Mouse (Mus musculus) right cerebral cortex, postnatal 36 days (tissue): ENCODE measurements around the gene Olfr721-ps1.

Experiments
- DNase-seq, 2 experiments: peaks; one replicate each; pipeline ENCODE4 v3.0.0; 2022; ENCODE audit warnings: low spot score in 2 of 2, mixed read lengths in 1 of 2

Gene Olfr721-ps1

DNA sequence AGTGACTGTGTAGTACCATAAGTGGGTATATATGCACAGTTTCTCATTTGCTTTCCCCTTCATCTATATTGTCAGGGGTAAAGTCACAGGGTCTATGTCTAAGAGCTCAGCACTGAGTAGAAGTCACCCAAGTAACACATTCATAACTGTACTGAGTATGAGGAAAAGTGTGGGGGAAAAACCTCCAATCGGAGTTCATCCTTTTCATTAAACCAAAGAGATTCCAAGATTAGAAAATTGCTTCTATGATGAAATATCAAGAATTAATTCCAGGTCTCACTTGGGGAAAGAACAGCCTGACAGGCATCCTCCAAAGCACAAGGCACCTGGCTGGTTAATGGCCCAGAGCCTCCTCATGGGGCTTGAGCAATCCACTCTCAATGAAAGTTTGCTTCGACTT, at the start of gene Olfr721-ps1:
Olfr721-ps1 (plus strand) TSS at position 301 of the 400 bp plus-strand sequence.
- no peak for DNase-seq

DNA sequence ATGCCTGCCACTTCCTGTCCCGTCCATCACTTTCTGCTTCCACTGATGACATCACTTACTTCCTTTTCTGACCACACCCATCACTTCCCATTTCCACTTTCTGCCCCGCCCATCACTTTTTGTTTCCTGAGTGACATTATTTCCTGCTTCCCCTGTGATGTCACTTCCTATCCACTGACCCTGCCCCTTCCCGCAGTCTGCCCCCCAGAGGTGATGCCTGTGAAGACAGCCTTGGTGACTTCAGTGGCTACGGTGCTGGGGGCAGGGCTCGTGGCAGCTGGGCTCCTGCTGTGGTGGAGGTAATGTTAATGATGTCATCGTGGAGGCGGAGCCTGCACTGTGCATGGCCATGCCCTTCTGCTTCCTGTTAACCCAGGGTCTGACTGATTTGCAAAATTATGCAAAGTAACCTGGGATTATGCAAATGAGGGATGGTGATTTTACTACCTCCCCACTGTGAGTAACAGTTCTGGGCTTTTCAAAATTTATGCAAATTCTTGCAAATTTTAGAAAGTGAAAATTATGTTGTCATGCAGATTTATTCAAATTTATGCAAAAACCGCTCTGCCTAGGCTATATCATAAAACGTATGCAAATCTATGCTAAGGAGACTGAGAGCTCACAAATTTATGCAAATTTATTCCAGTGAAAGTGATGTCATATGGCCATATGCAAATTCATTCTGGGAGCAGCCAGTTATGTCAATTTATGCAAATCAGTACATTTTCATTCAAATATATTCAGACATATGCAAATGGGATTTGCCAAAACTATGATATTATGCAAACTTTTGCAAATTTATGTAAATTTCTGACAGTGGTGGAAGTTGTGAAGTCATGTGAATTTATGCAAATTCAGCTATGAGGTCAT, 49.1 kb upstream of the Olfr721-ps1 start:
- no peak for DNase-seq

DNA sequence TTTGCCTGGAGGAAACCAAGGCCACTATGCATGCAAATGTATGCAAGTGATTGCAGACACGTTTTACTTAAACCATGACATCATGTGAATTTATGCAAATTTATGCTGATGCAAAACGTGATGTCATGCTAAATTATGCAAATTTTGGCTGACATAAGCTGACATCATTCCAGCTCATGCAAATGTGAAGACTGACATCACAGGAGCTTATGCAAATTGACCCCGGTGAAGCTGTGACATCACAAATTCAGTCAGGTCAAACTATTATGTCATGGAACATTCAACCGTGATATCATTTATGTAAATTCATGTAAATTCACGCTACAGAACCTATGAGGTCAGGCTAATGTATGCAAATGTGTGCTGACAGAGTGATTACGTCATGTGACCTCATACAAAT, 48.5 kb upstream of the Olfr721-ps1 start:
- DNase-seq = no peak

DNA sequence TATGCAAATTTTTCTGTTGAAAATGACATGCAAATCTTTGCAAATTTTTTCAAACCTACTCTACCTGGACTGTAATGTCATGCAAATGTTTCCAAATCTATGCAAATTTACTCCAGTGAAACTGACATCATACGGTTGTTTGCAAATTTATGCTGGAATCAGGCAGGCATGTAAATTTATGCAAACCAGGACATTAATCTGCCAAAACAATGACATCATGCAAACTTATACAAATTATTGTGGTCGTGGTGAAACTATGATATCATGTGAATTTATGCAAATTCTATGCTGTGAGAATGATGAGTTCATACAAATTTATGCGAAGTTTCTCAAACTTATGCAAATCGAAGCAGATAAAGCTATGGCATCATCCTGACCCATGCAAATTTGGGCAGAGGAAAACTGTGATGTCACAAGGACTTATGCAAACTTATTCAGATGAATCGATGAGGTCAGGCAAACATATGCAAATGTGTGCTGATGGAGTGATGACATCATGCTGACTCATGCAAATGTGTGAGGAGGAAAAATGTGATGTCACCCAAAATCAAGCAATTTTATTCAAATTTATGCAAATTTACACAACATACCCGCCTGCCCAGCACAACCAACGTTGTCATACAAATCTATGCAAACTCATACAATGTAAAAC, 47.9 kb upstream of the Olfr721-ps1 start:
- DNase-seq = no peak

DNA sequence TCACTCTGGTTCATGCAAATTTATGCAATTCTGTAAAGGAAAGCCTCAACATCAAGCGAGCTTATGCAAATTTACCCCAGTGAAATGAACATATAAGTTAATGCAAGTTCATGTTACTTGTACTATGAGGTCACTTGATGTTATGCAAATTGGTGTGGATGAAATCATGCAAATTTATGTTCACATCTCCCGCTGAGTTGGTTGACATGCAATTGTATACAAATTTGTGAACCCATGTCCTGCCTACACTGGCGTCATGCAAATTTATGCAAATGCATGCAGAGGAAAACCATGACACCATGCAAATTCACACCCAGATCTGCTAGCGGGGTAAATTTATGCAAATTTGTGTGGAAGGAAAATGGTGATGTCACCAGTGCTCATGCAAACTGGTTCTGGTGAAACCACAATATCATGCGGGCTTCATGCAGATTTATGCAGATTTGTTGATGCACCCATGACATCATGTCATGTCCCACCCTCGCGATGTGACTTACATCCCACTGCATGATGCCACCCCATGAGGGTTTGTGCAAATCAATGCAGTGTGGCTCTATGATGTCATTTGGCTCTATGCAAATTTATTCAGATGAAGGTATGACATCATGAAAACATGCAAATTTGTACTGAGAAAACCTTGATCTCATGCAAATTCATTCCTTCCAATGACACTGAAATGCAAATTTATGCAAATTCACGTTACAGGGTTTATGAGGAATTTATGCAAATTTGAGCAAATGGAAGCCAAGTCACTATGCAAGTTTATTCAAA, 47.2 kb upstream of the Olfr721-ps1 start:
- no peak for DNase-seq

DNA sequence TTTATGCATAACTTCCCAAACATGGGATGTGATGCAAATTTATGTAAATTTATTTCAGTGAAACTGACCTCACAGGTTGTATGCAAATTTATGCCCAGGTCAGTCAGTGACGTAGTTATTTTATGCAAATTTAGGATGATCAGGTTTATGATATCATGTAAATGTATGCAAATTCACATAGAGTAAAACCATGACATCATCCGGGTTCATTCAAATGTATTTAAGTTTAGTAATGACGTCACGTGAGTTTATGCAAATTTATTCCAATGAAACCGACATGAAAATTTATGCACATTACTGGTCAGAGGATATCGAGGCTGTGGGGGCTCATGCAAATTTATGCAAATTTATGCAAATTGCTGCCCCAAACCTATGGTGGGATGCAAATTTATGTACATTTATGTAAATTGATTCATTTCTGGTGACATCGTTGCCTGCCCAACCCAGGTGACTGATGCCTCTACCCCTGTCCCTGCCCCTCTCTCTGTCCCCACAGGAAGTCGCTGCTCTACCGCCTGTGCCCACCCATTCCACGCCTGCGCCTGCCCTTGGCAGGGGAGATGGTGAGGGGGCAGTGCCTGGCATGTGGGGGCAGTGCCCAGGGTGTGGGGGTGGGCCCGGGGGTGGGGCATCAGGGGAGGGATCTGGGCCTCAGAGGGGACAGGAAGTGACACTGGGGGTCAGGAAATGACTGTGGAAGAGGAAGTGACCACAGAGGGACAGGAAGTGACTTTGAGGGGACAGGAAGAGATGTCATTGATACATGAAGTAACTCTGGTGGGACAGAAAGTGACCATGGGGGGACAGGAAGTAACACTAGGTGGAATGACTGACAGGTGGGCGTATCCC, 46.4 kb upstream of the Olfr721-ps1 start:
- DNase-seq = no peak

DNA sequence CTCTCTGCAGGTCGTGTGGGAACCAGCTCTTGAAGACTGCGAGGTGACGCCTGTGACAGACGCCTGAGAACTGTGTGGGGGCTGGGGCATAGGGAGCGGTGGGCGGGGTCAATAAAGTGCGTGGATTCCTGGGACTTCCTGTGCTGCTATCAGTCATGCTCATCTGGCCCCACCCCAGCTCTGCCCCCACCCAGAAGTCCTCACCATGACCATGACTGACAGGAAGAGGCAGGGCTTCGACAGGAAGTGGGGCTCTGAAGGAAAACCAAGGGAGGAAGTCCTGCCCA, 45.8 kb upstream of the Olfr721-ps1 start:
- no peak for DNase-seq

DNA sequence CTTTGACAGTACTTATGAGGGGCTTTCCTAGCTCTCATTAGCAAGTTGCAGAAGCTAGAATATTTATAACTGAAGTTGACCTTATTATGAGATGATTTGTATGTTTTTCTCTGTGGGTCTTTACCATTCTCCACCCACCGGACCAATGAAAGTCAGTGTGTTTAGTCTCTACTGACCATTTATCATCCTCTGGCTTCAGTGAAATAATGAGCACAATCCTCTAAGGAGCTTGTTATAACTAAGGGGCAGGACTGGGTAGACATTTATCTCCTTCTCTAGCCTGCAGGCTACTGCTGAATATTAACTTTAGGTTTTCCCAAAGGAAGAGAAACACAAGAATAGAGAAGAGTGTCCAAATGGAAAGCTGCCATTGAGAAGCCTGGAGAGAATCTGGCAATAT, 5.6 kb upstream of the Olfr721-ps1 start:
- no peak for DNase-seq

DNA sequence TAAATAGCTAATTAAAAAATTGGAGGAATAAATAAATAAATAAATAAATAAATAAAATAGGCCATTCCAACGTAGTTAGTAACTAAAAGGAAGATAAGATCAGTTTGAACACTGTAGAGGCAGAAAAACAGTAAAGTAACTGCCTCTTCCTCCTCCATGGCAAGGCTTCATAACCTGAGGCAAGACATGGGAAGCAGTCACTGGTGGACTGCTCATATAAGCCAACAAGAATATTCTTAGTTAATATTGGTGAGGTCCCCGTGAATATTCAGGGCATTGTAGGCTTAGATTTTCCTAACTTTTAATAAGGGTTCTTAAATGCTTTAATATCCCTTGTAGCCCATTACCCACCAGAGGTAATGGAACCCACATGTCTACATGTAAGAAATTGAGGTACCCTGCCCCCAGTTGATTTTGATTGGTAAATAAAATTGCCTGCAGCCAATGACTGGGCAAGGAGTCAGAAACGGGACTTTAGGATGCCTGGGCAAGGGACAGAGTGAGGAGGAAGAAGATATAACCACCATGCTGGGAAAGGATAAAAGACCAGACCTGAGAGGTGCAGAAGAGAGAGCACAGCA, 35.1 kb downstream of the Olfr721-ps1 start:
- no peak for DNase-seq
